Mouse (Mus musculus): ENCODE measurements at regions not wholly inside any gene's neighbourhood (a gene's known extent, or its start where the extent isn't known, plus 50 kb on each side); places are given as distances from the start of the nearest gene placed in this dataset.

- 0 out of 2 replicates have a peak, but pooled peaks cover 2% of the 10 kb centered on the region for H3K4me1 ChIP-seq (ENCODE audit: control insufficient read depth, insufficient read depth, low read length)
- no peak overlapping the region for H3K27ac ChIP-seq (ENCODE audit: low read depth, low read length)
- no peak overlapping the region for H3K9ac ChIP-seq (ENCODE audit: low read length)
- no peaks in the 10 kb centered on the region for H3K27me3 ChIP-seq (ENCODE audit: control insufficient read depth, insufficient read depth, low read length)
- DNase-seq (ENCODE audit: low spot score, missing footprints): no peak
- no peaks in the 10 kb centered on the region for H3K9me3 ChIP-seq (ENCODE audit: control insufficient read depth, low read length)
- H3K4me2 ChIP-seq: no peak overlapping the region
- no peaks in the 10 kb centered on the region for H3K36me3 ChIP-seq (ENCODE audit: control insufficient read depth, insufficient read depth, low read length)
- H3K4me3 ChIP-seq (ENCODE audit: low read depth, low read length): no peak overlapping the region
- peak; percentile 54 for ATAC-seq (ENCODE audit: low FRiP score)
Observed at GRCm38 (mm10) chr12:36913364-36913763, 195.0 kb upstream of the Meox2 start.

- DNase-seq (ENCODE audit: low spot score, missing footprints): peak; percentile 61
- ATAC-seq (ENCODE audit: low FRiP score): 0 out of 2 replicates have a peak, but pooled peaks have one; percentile 31
Observed at GRCm38 (mm10) chr12:36917576-36918106, 190.7 kb upstream of the Meox2 start.

GRCm38 (mm10) chr12:36918294-36918876 is 190.0 kb upstream of the Meox2 start:
- H3K36me3 ChIP-seq (ENCODE audit: control insufficient read depth, insufficient read depth, low read length): no peaks in the 10 kb centered on the region
- no peaks in the 10 kb centered on the region for H3K27me3 ChIP-seq (ENCODE audit: control insufficient read depth, insufficient read depth, low read length)
- H3K4me2 ChIP-seq: no peak overlapping the region
- DNase-seq (ENCODE audit: low spot score, missing footprints): no peak
- 51% methylated on average over 5 of the region's 5 CpGs for WGBS
- H3K4me3 ChIP-seq (ENCODE audit: low read depth, low read length): no peak overlapping the region
- peak; percentile 91 for ATAC-seq (ENCODE audit: low FRiP score)
- H3K9ac ChIP-seq (ENCODE audit: low read length): no peak overlapping the region
- H3K4me1 ChIP-seq (ENCODE audit: control insufficient read depth, insufficient read depth, low read length): 0 out of 2 replicates have a peak, but pooled peaks cover 2% of the 10 kb centered on the region
- no peak overlapping the region for H3K27ac ChIP-seq (ENCODE audit: low read depth, low read length)
- no peaks in the 10 kb centered on the region for H3K9me3 ChIP-seq (ENCODE audit: control insufficient read depth, low read length)

More at GRCm38 (mm10) chr12:36917576-36918106, 190.7 kb upstream of the Meox2 start:
- no peak overlapping the region for H3K27ac ChIP-seq (ENCODE audit: low read depth, low read length)
- H3K4me1 ChIP-seq (ENCODE audit: control insufficient read depth, insufficient read depth, low read length): 0 out of 2 replicates have a peak, but pooled peaks cover 2% of the 10 kb centered on the region
- H3K9ac ChIP-seq (ENCODE audit: low read length): no peak overlapping the region
- no peaks in the 10 kb centered on the region for H3K9me3 ChIP-seq (ENCODE audit: control insufficient read depth, low read length)
- 44% methylated on average over 1 of the region's 1 CpGs for WGBS
- H3K36me3 ChIP-seq (ENCODE audit: control insufficient read depth, insufficient read depth, low read length): no peaks in the 10 kb centered on the region
- no peak overlapping the region for H3K4me3 ChIP-seq (ENCODE audit: low read depth, low read length)
- no peaks in the 10 kb centered on the region for H3K27me3 ChIP-seq (ENCODE audit: control insufficient read depth, insufficient read depth, low read length)
- no peak overlapping the region for H3K4me2 ChIP-seq

GRCm38 (mm10) chr12:36923558-36923957 is 184.8 kb upstream of the Meox2 start:
- Histone ChIP-seq H3K9ac (ENCODE audit: low read length) (no peak overlapping the region), H3K27ac (ENCODE audit: low read depth, low read length) (no peak overlapping the region), H3K36me3 (ENCODE audit: control insufficient read depth, insufficient read depth, low read length) (no peaks in the 10 kb centered on the region), H3K4me2 (no peak overlapping the region), H3K9me3 (ENCODE audit: control insufficient read depth, low read length) (no peaks in the 10 kb centered on the region), H3K4me3 (ENCODE audit: low read depth, low read length) (no peak overlapping the region), H3K27me3 (ENCODE audit: control insufficient read depth, insufficient read depth, low read length) (no peaks in the 10 kb centered on the region), H3K4me1 (ENCODE audit: control insufficient read depth, insufficient read depth, low read length) (no peaks in the 10 kb centered on the region)
- DNase-seq (ENCODE audit: low spot score, missing footprints) (no peak), ATAC-seq (ENCODE audit: low FRiP score) (no peak)
- 86% methylated on average over 2 of the region's 2 CpGs for WGBS

- Histone ChIP-seq H3K4me2 (no peak overlapping the region), H3K36me3 (ENCODE audit: control insufficient read depth, insufficient read depth, low read length) (no peaks in the 10 kb centered on the region), H3K9ac (ENCODE audit: low read length) (no peak overlapping the region), H3K27ac (ENCODE audit: low read depth, low read length) (no peak overlapping the region), H3K4me3 (ENCODE audit: low read depth, low read length) (no peak overlapping the region), H3K27me3 (ENCODE audit: control insufficient read depth, insufficient read depth, low read length) (no peaks in the 10 kb centered on the region), H3K9me3 (ENCODE audit: control insufficient read depth, low read length) (no peaks in the 10 kb centered on the region), H3K4me1 (ENCODE audit: control insufficient read depth, insufficient read depth, low read length) (no peaks in the 10 kb centered on the region)
- DNase-seq (ENCODE audit: low spot score, missing footprints): no peak
- ATAC-seq (ENCODE audit: low FRiP score): no peak
- 73% methylated on average over 4 of the region's 4 CpGs for WGBS
Observed at GRCm38 (mm10) chr12:36926225-36926624, 182.1 kb upstream of the Meox2 start.

- Histone ChIP-seq H3K4me1 (ENCODE audit: control insufficient read depth, insufficient read depth, low read length) (peaks cover 4% of the 10 kb centered on the region; the same call in 1 of the 2 replicates), H3K4me2 (no peak overlapping the region), H3K27me3 (ENCODE audit: control insufficient read depth, insufficient read depth, low read length) (no peaks in the 10 kb centered on the region), H3K9ac (ENCODE audit: low read length) (no peak overlapping the region), H3K36me3 (ENCODE audit: control insufficient read depth, insufficient read depth, low read length) (no peaks in the 10 kb centered on the region), H3K4me3 (ENCODE audit: low read depth, low read length) (no peak overlapping the region), H3K9me3 (ENCODE audit: control insufficient read depth, low read length) (no peaks in the 10 kb centered on the region), H3K27ac (ENCODE audit: low read depth, low read length) (no peak overlapping the region)
- peak; percentile 87 for DNase-seq (ENCODE audit: low spot score, missing footprints)
- WGBS: 5% methylated on average over 6 of the region's 6 CpGs
- peak; percentile 78 for ATAC-seq (ENCODE audit: low FRiP score)
Observed at GRCm38 (mm10) chr12:36933118-36933610, 175.2 kb upstream of the Meox2 start.

GRCm38 (mm10) chr12:36943903-36944302 is 164.4 kb upstream of the Meox2 start:
- no peak for ATAC-seq (ENCODE audit: low FRiP score)
- 87% methylated on average over 1 of the region's 1 CpGs for WGBS

GRCm38 (mm10) chr12:36945964-36946363 is 162.4 kb upstream of the Meox2 start:
- Histone ChIP-seq H3K36me3 (ENCODE audit: control insufficient read depth, insufficient read depth, low read length) (no peaks in the 10 kb centered on the region), H3K4me2 (no peak overlapping the region), H3K4me1 (ENCODE audit: control insufficient read depth, insufficient read depth, low read length) (no peaks in the 10 kb centered on the region), H3K9ac (ENCODE audit: low read length) (no peak overlapping the region), H3K4me3 (ENCODE audit: low read depth, low read length) (no peak overlapping the region), H3K27ac (ENCODE audit: low read depth, low read length) (no peak overlapping the region), H3K9me3 (ENCODE audit: control insufficient read depth, low read length) (no peaks in the 10 kb centered on the region), H3K27me3 (ENCODE audit: control insufficient read depth, insufficient read depth, low read length) (no peaks in the 10 kb centered on the region)
- no peak for ATAC-seq (ENCODE audit: low FRiP score)
- WGBS: 50% methylated on average over 1 of the region's 1 CpGs
- peak; percentile 86 for DNase-seq (ENCODE audit: low spot score, missing footprints)

More at GRCm38 (mm10) chr12:36943903-36944302, 164.4 kb upstream of the Meox2 start:
- no peaks in the 10 kb centered on the region for H3K4me1 ChIP-seq (ENCODE audit: control insufficient read depth, insufficient read depth, low read length)
- no peak overlapping the region for H3K4me3 ChIP-seq (ENCODE audit: low read depth, low read length)
- DNase-seq (ENCODE audit: low spot score, missing footprints): no peak
- no peak overlapping the region for H3K4me2 ChIP-seq
- H3K9me3 ChIP-seq (ENCODE audit: control insufficient read depth, low read length): no peaks in the 10 kb centered on the region
- H3K27me3 ChIP-seq (ENCODE audit: control insufficient read depth, insufficient read depth, low read length): no peaks in the 10 kb centered on the region
- no peak overlapping the region for H3K27ac ChIP-seq (ENCODE audit: low read depth, low read length)
- H3K36me3 ChIP-seq (ENCODE audit: control insufficient read depth, insufficient read depth, low read length): no peaks in the 10 kb centered on the region
- H3K9ac ChIP-seq (ENCODE audit: low read length): no peak overlapping the region

- no peak overlapping the region for H3K27ac ChIP-seq (ENCODE audit: low read depth, low read length)
- H3K27me3 ChIP-seq (ENCODE audit: control insufficient read depth, insufficient read depth, low read length): no peaks in the 10 kb centered on the region
- H3K4me3 ChIP-seq (ENCODE audit: low read depth, low read length): no peak overlapping the region
- DNase-seq (ENCODE audit: low spot score, missing footprints) (peak; percentile 85), ATAC-seq (ENCODE audit: low FRiP score) (0 out of 2 replicates have a peak, but pooled peaks have one; percentile 68)
- WGBS: 62% methylated on average over 3 of the region's 3 CpGs
- no peak overlapping the region for H3K9ac ChIP-seq (ENCODE audit: low read length)
- H3K4me1 ChIP-seq (ENCODE audit: control insufficient read depth, insufficient read depth, low read length): no peaks in the 10 kb centered on the region
- H3K36me3 ChIP-seq (ENCODE audit: control insufficient read depth, insufficient read depth, low read length): no peaks in the 10 kb centered on the region
- no peak overlapping the region for H3K4me2 ChIP-seq
- no peaks in the 10 kb centered on the region for H3K9me3 ChIP-seq (ENCODE audit: control insufficient read depth, low read length)
Observed at GRCm38 (mm10) chr12:36947902-36948301, 160.4 kb upstream of the Meox2 start.
